Mouse (Mus musculus): ENCODE data around the gene Zfp128. TPM values are rescaled to one million over a fixed set of nuclear protein-coding genes. Genes with fewer than 3 reads are reported as not detected.
"Not testable (repeated sequence)": the region's sequence is repeated elsewhere in the genome, so short reads cannot be mapped to it uniquely, and the experiment has no call there.

Zfp128 gene
- 1 to 10 TPM; 3.5 to 6.3 (median 4.1) TPM for total RNA-seq (2022)

- DNase-seq = peak; percentile 93
These were observed at the start of gene Zfp128 for GRCm38 (mm10) chr7:12880911-12881660. TSS of gene Zfp128 (plus strand) at chr7:12881177.

- peak; percentile 88 for DNase-seq
These were observed 46.5 kb upstream of the Zfp128 start, which contains the start of gene Zfp110 for GRCm38 (mm10) chr7:12834162-12835120. TSS of gene Zfp110 (plus strand) at chr7:12834761.

GRCm38 (mm10) chr7:12835193-12835671 is 45.7 kb upstream of the Zfp128 start:
- no peak for DNase-seq

GRCm38 (mm10) chr7:12835779-12836178 is 45.2 kb upstream of the Zfp128 start:
- no peak for DNase-seq

GRCm38 (mm10) chr7:12874301-12874700 is 6.7 kb upstream of the Zfp128 start:
- DNase-seq = no peak

- DNase-seq = no peak
These were observed 941 bp upstream of the Zfp128 start for GRCm38 (mm10) chr7:12880036-12880435.

- DNase-seq = not testable (repeated sequence)
These were observed 480 bp upstream of the Zfp128 start for GRCm38 (mm10) chr7:12880497-12880896.

- no peak for DNase-seq
These were observed 5.7 kb downstream of the Zfp128 start for GRCm38 (mm10) chr7:12886563-12887266.

- DNase-seq = no peak
These were observed 6.6 kb downstream of the Zfp128 start for GRCm38 (mm10) chr7:12887585-12887984.

GRCm38 (mm10) chr7:12890928-12891327 is 10.0 kb downstream of the Zfp128 start:
- DNase-seq = no peak

- DNase-seq = no peak
These were observed 10.4 kb downstream of the Zfp128 start for GRCm38 (mm10) chr7:12891334-12891733.

GRCm38 (mm10) chr7:12897655-12898410 is 16.9 kb downstream of the Zfp128 start, which contains the start of gene Zscan22:
TSS of gene Zscan22 (plus strand) at chr7:12897815.
- DNase-seq = peak; percentile 95

GRCm38 (mm10) chr7:12901517-12901916 is 20.5 kb downstream of the Zfp128 start:
- DNase-seq = no peak

- no peak for DNase-seq
These were observed 22.6 kb downstream of the Zfp128 start for GRCm38 (mm10) chr7:12903623-12904022.

- no peak for DNase-seq
These were observed 24.2 kb downstream of the Zfp128 start for GRCm38 (mm10) chr7:12905146-12905545.

- peak; percentile 59 for DNase-seq
These were observed 28.6 kb downstream of the Zfp128 start for GRCm38 (mm10) chr7:12909498-12909962.

- peak; percentile 30 for DNase-seq
These were observed 29.2 kb downstream of the Zfp128 start for GRCm38 (mm10) chr7:12910181-12910668.

GRCm38 (mm10) chr7:12913556-12913955 is 32.6 kb downstream of the Zfp128 start:
- DNase-seq = no peak

- DNase-seq = not testable (repeated sequence)
These were observed 39.5 kb downstream of the Zfp128 start for GRCm38 (mm10) chr7:12920495-12920894.

GRCm38 (mm10) chr7:12921318-12921704 is 40.3 kb downstream of the Zfp128 start:
- no peak for DNase-seq
